Mouse (Mus musculus): ENCODE measurements at regions not wholly inside any gene's neighbourhood (a gene's known extent, or its start where the extent isn't known, plus 50 kb on each side); places are given as distances from the start of the nearest gene placed in this dataset.

- POLR2A ChIA-PET: interaction anchor here in 1 of 4 experiments (1.0 kb wide), 1 partner anchor 11 kb away, joined by 3 read pairs; no protein-coding TSS in a partner anchor
Measured at GRCm38 (mm10) chr14:29784506-29784905, 62.8 kb upstream of the Cacna2d3 start.

GRCm38 (mm10) chr14:29786431-29786830, 64.8 kb upstream of the Cacna2d3 start:
- ChIA-PET CTCF (no interaction called here), POLR2A (no interaction called here)

More at GRCm38 (mm10) chr14:29784506-29784905, 62.8 kb upstream of the Cacna2d3 start:
- CTCF ChIA-PET: no interaction called here

GRCm38 (mm10) chr14:29787796-29788195, 66.1 kb upstream of the Cacna2d3 start:
- ChIA-PET POLR2A (no interaction called here), CTCF (no interaction called here)

- ChIA-PET POLR2A (interaction anchor here in 1 of 4 experiments (0.5 kb wide), 1 partner anchor 91 kb away, joined by 3 read pairs; no protein-coding TSS in a partner anchor), CTCF (no interaction called here)
Measured at GRCm38 (mm10) chr14:29788351-29788750, 66.7 kb upstream of the Cacna2d3 start.

- ChIA-PET POLR2A (interaction anchor here in 3 of 4 experiments (0.6 to 1.9 kb wide), 13 partner anchors 10 to 716 kb away, joined by 3 to 11 read pairs (median 3); partner anchors contain the start of gene Cacna2d3 (in 1 of the 3)), CTCF (interaction anchor here in 1 of 4 experiments (1.2 kb wide), 1 partner anchor 10 kb away, joined by 3 read pairs; no protein-coding TSS in a partner anchor)
Measured at GRCm38 (mm10) chr14:29795325-29795724, 73.7 kb upstream of the Cacna2d3 start.

- ChIA-PET POLR2A (interaction anchor here in 1 of 4 experiments (1.9 kb wide), 1 partner anchor 9 kb away, joined by 4 read pairs; no protein-coding TSS in a partner anchor), CTCF (no interaction called here)
Measured at GRCm38 (mm10) chr14:29796396-29796795, 74.7 kb upstream of the Cacna2d3 start.

GRCm38 (mm10) chr14:29799852-29800251, 78.2 kb upstream of the Cacna2d3 start:
- ChIA-PET POLR2A (no interaction called here), CTCF (no interaction called here)

- ChIA-PET POLR2A (interaction anchor here in 2 of 4 experiments (1.0 to 1.3 kb wide), 2 partner anchors 10 kb away, joined by 3 to 4 read pairs; no protein-coding TSS in a partner anchor), CTCF (interaction anchor here in 1 of 4 experiments (0.9 kb wide), 1 partner anchor 10 kb away, joined by 3 read pairs; no protein-coding TSS in a partner anchor)
Measured at GRCm38 (mm10) chr14:29805234-29805633, 83.6 kb upstream of the Cacna2d3 start.

- CTCF ChIA-PET: no interaction called here
Measured at GRCm38 (mm10) chr14:29807881-29808280, 86.2 kb upstream of the Cacna2d3 start.

GRCm38 (mm10) chr14:29814626-29815025, 93.0 kb upstream of the Cacna2d3 start:
- POLR2A ChIA-PET: no interaction called here
- CTCF ChIA-PET: interaction anchor here in 1 of 4 experiments (0.6 kb wide), 1 partner anchor 1288 kb away, joined by 3 read pairs; no protein-coding TSS in a partner anchor

More at GRCm38 (mm10) chr14:29807881-29808280, 86.2 kb upstream of the Cacna2d3 start:
- POLR2A ChIA-PET: interaction anchor here in 2 of 4 experiments (0.6 to 1.1 kb wide), 2 partner anchors 13 to 164 kb away, joined by 3 to 4 read pairs; no protein-coding TSS in a partner anchor

- CTCF ChIA-PET: no interaction called here
- POLR2A ChIA-PET: no interaction called here
Measured at GRCm38 (mm10) chr14:29817548-29817947, 95.9 kb upstream of the Cacna2d3 start.

GRCm38 (mm10) chr14:29818251-29818650, 96.6 kb upstream of the Cacna2d3 start:
- ChIA-PET CTCF (interaction anchor here in 1 of 4 experiments (0.6 kb wide), 1 partner anchor 58 kb away, joined by 6 read pairs; no protein-coding TSS in a partner anchor), POLR2A (no interaction called here)

GRCm38 (mm10) chr14:29818751-29819150, 97.1 kb upstream of the Cacna2d3 start:
- CTCF ChIA-PET: no interaction called here
- POLR2A ChIA-PET: no interaction called here

- CTCF ChIA-PET: interaction anchor here in 2 of 4 experiments (0.6 kb wide), 2 partner anchors 28 to 141 kb away, joined by 3 read pairs; no protein-coding TSS in a partner anchor
Measured at GRCm38 (mm10) chr14:29837063-29837462, 115.4 kb upstream of the Cacna2d3 start.

GRCm38 (mm10) chr14:29839576-29839975, 117.9 kb upstream of the Cacna2d3 start:
- CTCF ChIA-PET: interaction anchor here in 1 of 4 experiments (0.9 kb wide), 1 partner anchor 24 kb away, joined by 6 read pairs; no protein-coding TSS in a partner anchor
- POLR2A ChIA-PET: no interaction called here

More at GRCm38 (mm10) chr14:29837063-29837462, 115.4 kb upstream of the Cacna2d3 start:
- POLR2A ChIA-PET: no interaction called here

GRCm38 (mm10) chr14:29841361-29842117, 119.9 kb upstream of the Cacna2d3 start:
- POLR2A ChIA-PET: no interaction called here

GRCm38 (mm10) chr14:29847661-29848060, 120.4 kb upstream of the Selenok start:
- CTCF ChIA-PET: no interaction called here
- POLR2A ChIA-PET: no interaction called here

More at GRCm38 (mm10) chr14:29841361-29842117, 119.9 kb upstream of the Cacna2d3 start:
- CTCF ChIA-PET: no interaction called here

- ChIA-PET CTCF (no interaction called here), POLR2A (no interaction called here)
Measured at GRCm38 (mm10) chr14:29851286-29851685, 116.8 kb upstream of the Selenok start.

GRCm38 (mm10) chr14:29851956-29852725, 116.0 kb upstream of the Selenok start:
- ChIA-PET POLR2A (no interaction called here), CTCF (no interaction called here)

- CTCF ChIA-PET: no interaction called here
- POLR2A ChIA-PET: no interaction called here
Measured at GRCm38 (mm10) chr14:29862032-29862431, 106.1 kb upstream of the Selenok start.
